Mouse (Mus musculus) mesoderm, embryonic 11.5 days (tissue): ENCODE results near the gene Insig2.

Experiments used
- DNase-seq: peaks from one replicate; pipeline ENCODE4 v3.0.0-alpha.2; 2012; ENCODE audit warnings: low read depth, low spot score

Gene Insig2

DNA sequence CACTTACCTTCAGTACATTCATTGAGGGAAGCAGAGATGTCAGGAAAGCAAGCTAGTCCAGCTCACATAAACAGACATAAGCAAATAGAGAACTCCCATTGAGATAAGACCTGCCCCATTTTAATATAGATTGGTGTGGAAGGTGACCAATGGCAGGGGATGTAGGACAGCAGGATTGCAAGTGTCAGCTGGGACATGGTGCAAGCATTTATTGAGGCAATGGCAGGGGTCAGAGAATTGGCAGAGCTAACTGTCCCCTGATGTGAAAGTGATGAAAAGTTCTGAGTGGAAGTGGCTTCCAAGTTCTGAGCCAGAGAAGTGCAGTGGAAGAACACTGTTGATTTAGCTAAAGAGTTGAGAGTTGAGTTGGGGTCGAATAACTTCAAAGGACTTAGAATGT lies at the start of gene Insig2:
Insig2 (minus strand) TSS at position 105 of the 400 bp plus-strand sequence.
- no peak for DNase-seq

DNA sequence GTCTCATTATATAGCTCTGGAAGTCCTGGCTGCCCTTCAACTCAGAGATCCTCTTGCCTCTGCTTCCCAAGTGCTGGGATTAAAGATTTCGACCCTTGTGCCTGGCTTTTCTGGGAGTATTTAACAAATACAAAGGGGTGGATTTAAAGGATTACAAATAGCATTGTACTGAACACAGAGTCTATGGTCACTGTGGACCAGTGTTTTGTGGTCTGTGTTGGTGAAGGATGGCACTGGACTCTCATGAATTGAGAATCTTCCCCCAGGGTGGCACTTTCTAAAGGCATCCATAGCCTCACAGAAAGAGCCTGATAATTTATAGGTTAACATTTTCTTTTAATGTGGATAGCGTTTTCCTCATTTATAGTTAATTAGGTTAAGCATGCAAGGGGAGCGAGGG lies 49.2 kb upstream of the Insig2 start:
- DNase-seq: no peak

DNA sequence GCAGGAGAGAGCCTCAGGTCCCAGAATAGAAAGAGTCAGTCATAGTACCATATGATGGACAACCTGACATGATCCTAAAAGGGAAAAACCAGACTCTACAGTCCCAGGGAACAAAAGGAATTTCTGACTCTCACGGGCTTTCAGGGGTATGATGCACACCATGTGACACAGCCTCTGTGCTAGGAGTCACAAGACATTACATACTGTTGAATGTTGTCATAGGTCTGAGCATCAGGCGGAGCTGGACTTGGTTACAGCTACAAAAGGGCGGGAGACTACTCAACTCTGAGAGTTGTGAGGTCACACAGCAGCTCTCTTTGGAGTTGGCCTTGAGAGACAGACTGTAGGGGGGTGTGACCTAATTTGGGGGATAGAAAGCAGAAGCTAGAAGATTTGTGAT lies 47.6 kb upstream of the Insig2 start:
- DNase-seq: no peak

DNA sequence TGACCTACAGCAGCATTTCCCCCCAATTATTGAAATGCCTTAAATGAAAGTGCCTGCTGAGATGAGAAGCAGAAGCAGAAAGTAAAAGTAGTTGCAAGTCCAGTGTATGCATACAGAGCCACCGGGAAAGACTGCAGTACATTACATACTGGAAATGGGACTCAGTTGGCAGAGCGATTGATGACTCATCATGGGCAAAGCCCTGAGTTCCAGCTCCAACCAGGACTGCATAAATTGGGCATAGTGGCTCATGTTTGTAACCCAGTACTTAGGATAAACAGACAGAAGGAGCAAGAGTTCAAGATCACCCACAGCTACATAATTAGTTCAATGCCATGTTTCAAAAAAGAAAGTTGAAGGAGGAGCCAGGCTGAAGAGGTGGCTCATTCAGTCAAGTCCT lies 45.5 kb upstream of the Insig2 start:
- DNase-seq: no peak

DNA sequence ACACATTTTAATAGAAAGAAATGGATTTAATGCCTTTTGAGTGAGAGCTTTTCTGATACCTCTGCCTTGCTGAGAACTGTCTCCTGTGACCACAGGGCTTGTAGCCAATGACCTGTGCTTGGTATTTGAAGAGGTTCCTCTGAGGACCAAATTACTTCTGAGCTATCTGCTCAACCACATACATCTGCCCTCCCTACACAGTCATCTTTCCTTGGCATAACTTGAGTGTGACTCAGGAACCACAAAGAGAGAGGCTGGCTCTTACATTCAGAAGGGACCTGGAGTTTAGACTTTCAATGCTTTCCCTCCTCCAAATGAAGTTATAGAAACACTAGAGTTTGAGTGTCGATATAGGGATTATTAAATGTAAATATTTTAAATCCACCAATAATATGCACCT lies 45.0 kb upstream of the Insig2 start:
- DNase-seq: no peak

DNA sequence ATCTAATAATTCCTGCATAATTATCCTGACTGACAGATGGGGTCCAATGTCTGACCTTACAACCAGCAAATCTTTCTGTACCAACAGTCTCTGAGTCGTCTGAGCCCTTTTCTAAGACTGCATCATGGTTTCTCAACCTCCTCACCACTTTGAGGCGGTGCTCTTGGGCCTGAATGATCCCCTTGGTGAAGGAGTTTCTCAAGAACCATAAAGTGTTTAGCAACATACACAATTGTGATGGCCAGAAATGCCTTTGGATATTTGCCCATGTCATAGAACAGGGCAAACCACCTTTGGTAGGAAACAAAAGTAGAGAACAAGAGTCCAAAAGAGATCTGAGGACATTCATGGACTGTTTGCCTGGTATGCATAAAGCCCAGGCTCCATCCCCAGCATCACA lies 41.2 kb upstream of the Insig2 start:
- DNase-seq: no peak

DNA sequence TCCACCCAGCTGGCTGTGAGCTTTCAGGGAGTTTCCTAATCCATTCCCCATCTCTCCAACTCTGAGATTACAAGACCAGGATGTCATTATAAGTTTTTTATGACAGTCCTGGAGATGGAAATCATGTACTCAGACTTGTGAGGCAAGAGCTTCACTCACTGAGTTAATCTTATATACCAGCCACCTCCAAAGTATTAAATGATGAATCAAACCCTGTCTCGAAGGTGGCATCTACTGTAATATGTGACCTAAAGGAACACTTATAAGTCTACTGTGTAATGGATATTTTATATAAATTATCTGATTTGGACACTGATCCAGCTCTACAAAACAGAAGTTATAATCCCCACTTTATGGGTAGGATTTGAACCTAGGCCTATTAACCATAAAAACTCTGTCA lies 40.3 kb upstream of the Insig2 start:
- no peak for DNase-seq

DNA sequence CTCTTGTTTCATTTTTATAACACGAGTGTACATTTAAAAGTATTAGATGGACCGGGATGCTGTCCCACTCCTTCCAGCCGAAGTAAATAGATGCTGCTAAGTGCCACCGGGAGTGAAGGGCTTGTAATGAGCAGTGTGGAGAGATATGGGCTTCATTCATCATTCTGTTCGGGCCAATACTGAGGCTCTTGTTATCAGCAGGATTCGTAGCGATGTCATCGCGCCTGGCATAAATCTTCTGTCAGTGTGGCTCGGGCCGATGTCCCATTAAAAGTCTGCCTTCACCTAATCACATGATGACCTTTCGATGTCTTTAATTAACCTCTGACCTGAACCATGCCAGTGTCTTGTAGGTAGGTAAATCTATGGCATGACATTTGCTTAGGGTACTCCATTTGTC lies 39.1 kb upstream of the Insig2 start:
- peak; percentile 43 for DNase-seq

DNA sequence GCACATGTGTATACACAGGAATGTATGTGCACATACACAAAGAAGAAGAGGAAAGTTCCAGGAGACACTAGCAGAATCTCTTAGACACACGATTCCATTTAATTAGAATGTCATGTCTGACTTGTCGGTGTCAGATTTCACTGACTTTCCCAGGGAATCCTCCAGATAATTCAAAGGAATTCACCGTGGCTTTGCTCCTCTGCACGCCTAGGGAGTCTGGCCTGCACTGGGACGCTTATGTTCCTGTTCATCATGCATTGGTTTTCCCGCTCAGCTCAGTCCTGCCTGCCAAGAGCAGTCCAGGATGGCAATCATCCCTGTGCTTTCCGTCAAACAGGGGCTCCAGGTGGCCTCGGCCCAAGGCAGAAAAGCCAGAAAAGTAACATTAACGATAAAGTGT lies 34.9 kb upstream of the Insig2 start:
- peak; percentile 65 for DNase-seq

DNA sequence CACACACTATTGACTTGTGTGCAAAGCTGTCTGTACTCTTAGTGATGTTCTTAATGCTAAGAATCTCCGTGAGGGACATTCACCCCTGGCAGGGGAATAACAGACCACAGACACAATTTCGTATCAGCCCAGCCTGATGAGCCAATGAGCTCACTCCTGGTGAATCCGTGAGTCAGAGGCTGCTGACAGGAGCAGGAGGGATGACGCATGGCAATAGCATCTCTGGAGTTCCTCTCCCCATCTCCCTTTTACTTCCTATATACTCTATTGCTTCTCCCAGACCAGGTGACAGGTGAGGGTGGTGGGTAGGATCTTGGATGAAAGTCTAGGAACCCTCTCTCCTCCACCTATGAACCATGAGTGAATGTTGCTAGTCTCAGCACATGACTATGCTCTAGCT lies 28.2 kb upstream of the Insig2 start:
- DNase-seq: no peak

DNA sequence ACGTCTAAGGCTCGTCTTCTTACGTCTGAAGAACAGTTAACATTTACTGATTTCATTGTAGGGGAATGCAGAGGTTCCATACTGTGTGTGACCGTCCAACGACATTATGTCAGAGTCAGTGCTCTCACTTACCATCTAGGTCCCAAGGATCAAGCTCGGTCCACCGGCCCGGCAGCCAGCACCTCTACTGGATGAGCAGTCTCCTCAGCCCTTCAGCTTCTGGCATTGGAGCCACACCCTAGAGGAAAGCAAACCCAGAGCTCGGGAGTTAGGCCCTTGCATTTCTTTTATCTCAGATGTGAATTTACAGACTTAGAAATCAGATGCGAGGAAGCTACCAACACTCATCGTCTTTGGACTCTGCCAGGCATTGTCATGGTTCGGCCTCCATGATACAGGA lies 27.3 kb upstream of the Insig2 start:
- DNase-seq: no peak

DNA sequence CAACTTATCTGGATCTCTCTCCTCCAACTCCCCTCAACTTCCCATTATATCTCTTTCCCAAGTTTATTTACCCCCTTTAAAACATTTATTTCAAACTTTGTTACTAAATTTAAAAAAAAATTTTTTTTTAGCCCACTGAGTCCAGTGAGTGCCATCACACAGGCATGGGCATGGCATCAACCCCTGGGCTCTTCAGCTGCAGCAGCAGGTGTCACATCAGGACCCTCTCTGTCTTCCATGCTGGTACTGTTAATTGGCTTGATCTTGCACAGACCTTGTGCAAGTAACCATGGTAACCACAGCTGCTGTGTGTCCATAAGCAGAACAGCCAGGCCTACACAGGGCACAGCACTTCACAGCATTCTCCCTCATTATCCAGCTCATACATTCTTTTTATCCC lies 21.4 kb upstream of the Insig2 start:
- no peak for DNase-seq

DNA sequence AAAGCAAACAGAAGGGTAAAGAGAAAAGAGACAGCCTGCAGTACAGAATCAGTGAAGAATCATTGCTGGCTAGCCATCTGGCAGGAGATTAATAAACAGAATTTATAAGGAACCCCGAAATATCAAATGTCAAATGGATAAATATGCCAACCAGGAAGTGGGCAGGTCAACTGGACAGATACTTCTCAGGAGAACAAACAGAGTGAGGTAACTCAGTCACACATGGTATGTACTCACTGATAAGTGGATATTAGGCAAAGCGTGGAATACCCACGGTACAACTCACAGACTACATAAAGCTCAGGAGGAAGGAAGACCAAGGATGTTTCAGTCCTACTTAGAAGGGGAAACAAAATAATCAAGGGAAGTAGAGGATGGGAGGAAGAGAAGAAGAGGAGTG lies 18.6 kb upstream of the Insig2 start:
- no peak for DNase-seq

DNA sequence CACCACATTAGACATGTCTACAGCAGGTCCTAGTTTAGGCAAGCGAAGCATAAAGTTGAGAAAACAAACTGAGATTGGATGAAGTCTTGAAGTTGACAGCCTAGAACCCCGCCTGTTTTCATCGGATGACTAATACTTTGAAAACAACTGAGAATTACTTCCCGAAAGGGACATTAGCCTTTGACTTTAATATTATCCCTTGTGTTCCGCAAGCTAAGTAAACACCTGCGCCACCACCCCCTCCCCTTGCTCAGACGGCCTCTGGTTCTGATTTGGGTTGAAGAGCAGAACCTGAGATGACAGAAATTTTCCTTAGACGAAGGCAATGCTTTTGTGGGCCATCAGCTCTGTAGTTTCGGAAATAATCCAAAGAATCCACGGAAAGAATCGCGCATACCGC lies 18.2 kb upstream of the Insig2 start:
- DNase-seq: no peak

DNA sequence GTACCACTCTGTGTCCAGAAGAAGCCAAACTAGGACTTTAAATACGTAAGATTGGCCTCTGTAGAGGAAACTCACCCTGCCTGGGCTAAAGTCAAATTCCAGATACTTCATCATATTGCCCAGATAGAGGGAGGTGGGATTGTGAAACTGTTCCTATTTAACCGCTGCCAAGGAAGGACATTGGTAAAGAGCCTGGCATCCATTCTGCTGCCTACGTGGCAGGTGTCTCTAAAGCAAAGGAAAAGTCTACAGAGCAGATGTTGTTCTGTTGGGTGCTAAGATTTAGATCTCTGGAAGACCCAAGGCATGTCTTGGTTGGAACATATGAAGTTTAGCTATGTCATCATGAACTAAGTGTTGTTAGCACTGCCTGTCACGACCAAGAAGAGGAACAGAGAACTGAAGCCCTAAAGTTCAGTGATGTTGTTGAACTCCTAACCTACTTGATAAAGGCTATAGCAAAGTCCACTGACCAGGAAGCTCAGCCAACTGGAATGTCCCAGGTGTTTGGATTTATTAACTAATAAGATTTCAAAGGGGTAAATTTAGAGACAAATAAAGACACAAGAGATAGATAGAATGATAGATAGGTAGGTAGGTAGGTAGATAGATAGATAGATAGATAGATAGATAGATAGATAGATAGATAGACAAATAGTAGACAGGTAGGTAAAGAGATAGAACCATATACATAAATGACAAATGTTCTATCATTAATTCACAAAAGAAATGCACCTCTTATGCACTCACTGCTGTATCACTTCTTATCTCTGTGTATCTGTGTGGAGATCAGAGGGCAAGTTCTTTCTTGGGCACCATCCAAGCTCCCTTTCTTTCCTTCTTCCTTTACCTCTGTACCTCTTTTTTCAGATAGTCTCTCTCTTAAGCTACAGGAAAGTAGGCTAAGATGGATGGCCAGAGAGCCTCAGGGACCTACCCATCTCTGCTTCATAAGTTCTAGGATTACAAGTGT lies 16.8 kb upstream of the Insig2 start:
- DNase-seq: no peak

DNA sequence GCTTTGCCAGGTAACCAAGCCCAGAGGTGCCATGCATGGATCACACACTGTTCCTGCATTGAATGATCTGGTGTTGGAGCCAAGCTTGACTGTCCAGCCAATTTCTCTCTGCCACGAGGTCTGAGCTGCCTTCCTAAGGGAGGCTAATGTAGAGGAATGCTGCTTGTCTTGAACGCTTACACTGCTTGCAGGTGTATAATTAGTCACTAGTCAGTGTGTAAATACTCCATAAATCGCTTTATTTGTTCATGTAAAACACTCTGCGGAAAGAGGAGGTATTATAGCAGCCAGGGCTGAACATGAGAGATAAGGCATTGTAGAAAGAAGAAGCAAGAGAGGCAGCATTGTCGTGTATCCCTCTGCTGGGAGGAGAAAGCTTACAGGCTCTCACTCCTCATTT lies 11.6 kb upstream of the Insig2 start:
- DNase-seq: no peak

DNA sequence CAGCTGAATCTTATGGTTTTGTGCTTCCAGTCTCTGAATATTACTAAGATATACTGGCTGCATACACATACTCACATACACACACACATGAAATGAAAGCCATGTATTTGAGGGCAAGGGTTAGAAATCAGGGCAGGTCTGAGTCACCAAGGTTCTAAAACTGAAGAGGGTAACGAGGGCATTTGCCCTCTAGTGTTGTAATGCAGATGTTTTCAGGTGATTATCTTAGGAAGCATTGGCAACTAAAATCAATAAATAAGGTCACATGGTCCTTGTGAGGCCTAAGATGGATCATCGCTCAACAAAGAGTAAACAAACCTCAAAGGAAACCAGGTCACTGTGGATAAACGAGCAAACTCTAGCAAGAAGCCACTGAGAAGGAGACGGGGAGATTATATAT lies 3.4 kb upstream of the Insig2 start:
- no peak for DNase-seq

DNA sequence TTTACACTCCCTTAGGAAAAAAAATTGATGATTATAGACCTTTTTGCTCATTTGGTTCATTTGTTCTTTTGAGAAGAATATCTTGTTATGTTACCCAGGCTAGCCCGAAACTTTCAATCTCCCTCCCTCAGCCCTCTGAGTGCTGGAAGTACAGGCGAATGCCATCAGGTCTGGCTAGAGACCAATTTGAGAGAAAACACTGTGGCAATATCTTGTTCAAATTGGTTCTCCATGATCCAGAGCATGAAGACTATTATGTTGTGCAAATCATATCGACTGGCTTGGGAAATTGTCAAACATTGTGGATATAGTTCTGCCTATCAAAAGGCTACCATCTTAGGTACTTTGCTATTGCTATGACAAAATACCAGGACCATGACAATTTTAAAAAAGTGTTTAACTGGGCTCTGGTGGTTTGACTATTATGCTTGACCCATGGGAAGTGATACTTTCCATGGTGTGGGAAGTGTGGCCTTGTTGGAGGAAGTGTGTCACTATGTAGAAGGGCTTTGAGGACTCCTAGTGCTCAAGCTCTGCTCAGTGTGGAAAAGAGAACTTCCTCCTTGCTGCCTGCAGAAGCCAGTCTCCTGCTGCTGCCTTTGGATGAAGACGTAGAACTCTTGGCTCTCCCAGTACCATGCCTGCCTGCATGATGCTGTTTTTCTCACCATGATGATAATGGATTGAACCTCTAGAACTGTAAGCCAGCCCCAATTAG lies 1.8 kb upstream of the Insig2 start:
- no peak for DNase-seq

DNA sequence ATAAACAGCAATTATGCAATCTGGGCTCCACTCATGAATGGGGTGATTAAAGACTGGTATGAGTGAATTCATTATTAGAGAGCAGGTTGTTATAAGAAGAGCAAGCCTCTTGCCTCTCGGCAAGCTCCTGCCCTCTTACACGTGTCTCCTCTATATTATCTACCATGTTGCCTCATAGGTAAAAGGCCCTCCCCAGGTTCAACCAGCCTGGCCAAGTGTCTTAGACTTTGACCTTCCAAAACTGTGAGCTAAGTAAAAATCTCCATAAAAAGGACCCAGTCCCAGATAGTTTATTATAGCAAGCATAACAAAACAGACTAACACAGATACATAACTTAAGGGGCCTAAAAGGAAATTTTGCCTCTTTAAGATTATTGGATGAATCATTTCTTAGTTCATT lies 1.8 kb downstream of the Insig2 start:
- DNase-seq: no peak

DNA sequence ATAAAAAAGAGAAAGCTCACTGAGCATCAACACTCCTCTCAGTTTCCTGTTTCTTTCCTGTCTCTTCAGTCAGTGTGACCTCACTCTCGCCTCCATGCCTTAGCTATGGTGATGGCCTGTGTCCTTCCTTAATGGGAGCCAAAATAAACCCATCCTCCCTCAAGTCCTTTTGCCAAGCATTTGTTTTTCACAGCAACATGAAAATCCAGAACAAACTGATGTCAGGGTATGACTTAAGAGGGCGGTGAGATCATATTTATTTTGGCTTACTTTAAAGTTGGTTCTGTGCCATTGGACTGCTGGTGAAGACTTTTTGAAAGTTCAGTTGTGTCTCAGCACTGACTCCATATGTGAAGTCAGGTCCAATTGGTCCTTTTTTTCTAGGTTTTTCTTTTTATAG lies 3.0 kb downstream of the Insig2 start:
- DNase-seq: no peak

DNA sequence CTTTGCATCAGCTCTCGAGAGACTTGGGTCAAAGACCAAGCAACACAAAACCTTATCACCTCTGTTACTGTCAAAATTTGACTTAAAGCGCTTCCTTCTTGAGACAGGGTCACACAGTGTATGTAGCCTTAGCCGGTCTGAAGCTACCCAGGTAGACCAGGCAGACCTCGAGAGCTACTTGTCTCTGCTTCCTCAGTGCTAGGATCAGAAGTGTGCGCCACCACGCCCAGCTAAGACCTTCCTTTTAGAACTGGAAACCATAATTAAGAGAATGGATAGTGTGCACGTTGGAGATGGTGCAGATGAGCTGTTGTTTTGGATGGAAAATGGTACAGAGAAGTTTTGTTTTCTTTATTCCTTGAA lies 4.2 kb downstream of the Insig2 start:
- DNase-seq: no peak

DNA sequence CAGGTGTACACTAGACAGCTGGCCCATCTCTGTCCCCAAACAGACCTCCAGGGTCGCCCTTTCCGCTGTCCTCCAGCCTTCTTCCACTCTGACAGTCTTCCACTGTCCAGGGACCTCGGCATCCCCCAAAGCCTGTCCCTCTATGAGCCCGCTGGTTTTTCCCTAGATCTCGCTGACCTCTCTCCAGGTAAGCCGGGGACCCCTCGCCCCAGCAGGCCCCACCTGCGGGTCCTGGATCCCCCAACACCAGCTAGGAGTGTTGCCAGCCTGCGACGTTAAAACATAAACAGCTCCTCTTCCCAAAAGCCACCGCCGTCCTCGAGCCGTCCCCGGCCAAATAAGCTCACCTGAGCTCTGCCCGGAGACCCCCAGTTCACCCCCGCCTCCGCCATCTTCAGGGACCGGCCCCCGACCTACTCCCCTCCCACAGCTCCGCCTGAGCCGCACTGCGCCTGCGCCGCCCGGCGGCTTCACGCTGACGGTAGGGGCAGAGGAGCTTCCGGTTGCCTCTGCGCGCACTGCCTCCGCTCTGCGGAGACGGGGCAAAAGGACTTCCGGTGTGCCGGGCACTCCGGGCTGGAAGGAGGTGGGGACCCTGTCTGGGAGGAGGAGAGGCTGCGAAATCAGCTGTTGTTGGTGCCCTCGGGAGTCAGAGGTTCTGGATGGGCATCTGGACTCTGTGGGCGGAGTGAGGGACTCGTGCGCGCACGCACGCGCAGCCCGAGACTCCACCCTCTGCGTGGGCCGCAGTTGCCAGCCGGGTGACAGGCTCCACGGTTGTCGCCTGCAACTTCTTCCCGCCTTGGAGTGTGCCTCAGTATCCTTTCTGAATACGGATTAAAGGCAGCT lies 4.8 kb downstream of the Insig2 start:
- DNase-seq: peak; percentile 96
